Mouse (Mus musculus) spleen, adult 2 months (tissue): ENCODE data around the gene Limk1.

Experiments
- CTCF ChIP-seq: fragments of 200-500 bp; IDR thresholded peaks from 2 replicates; pipeline ENCODE4 v1.5.1; 2011; ENCODE audit warnings: mild to moderate bottlenecking, inconsistent platforms; ENCODE audit not compliant: insufficient read depth, insufficient read length, insufficient replicate concordance; ENCODE audit errors: extremely low read depth
- POLR2A ChIP-seq: fragments of 200-500 bp; IDR thresholded peaks from 2 replicates; pipeline ENCODE4 v1.6.1; 2011; ENCODE audit warnings: low read depth, low read length, inconsistent platforms

GRCm38 (mm10) chr5:134688718-134689284 is 403 bp upstream of the Limk1 start:
- TF ChIP-seq CTCF (peak; percentile 43; the same call in 1 of the 2 replicates), POLR2A (no peak)
